Mouse (Mus musculus) cortical plate, adult 2 months (tissue): ENCODE measurements at regions not wholly inside any gene's neighbourhood (a gene's known extent, or its start where the extent isn't known, plus 50 kb on each side); places are given as distances from the start of the nearest gene placed in this dataset.

ENCODE experiments used
- H3K27ac ChIP-seq: fragments of 200-500 bp; 2 replicates; pipeline ENCODE4 v1.5.1; 2012; ENCODE audit warnings: low read length, control low read depth, inconsistent platforms; ENCODE audit not compliant: insufficient read depth
- H3K4me1 ChIP-seq: fragments of 200-500 bp; 2 replicates; pipeline ENCODE4 v1.6.1; 2011; ENCODE audit warnings: low read length; ENCODE audit not compliant: control insufficient read depth, insufficient read depth
- H3K4me3 ChIP-seq: fragments of 200-500 bp; 2 replicates; pipeline ENCODE4 v1.5.1; 2011; ENCODE audit warnings: mild to moderate bottlenecking, low read length, control low read depth; ENCODE audit not compliant: insufficient read depth
- CTCF ChIP-seq: fragments of 200-500 bp; IDR thresholded peaks from 2 replicates; pipeline ENCODE4 v1.5.1; 2011; ENCODE audit warnings: mild to moderate bottlenecking, control low read depth, low read length; ENCODE audit not compliant: insufficient read depth; ENCODE audit errors: extremely low read depth
- POLR2A ChIP-seq: fragments of 200-500 bp; IDR thresholded peaks from 2 replicates; pipeline ENCODE4 v1.6.1; 2011; ENCODE audit warnings: mild to moderate bottlenecking, low read length, control low read depth; ENCODE audit not compliant: insufficient read depth; ENCODE audit errors: extremely low read depth

DNA sequence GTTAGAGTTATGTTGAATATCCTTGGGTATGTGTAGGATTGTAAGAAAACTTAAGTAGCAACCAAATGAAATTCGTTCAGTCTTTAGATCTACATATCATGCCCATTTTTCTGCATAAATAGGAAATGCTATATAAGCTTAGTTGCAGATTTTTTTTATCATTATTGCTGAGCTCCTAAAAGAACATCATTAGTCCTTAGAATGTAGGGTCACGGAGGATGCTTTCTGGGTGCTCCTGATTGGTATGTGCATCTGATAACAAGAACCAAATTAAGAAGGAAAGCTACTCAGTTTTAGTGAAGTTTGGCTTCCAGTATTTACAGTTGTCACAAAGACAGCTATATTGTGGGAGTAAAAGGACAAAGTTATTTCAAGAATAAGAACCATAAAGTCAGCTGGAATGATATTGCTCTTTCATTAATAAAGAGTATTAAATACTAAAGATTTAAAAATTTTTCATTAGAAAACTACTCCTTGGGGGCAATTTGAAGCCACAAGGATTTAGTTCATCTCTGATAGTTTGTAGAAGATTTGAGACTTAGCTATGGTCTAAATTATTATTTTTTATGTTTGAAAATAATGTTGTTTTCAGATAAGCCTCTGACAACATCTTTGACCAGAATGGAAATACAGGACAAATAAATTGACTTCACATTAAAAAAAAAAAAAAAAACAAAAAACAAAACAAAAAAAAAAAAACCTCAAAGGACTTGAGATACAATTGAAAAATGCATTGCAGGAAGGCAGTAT is 65.1 kb upstream of the Cwc22 start:
- Histone ChIP-seq H3K4me3 (no peak overlapping the region), H3K4me1 (no peaks in the 10 kb centered on the region), H3K27ac (no peak overlapping the region)
- TF ChIP-seq POLR2A (no peak), CTCF (no peak)

GRCm38 (mm10) chr2:78010066-78010690 is 64.0 kb upstream of the Cwc22 start:
- Histone ChIP-seq H3K4me1 (no peaks in the 10 kb centered on the region), H3K4me3 (no peak overlapping the region), H3K27ac (no peak overlapping the region)
- TF ChIP-seq CTCF (no peak), POLR2A (no peak)

GRCm38 (mm10) chr2:78008094-78008493 is 61.9 kb upstream of the Cwc22 start:
- H3K4me3 ChIP-seq, result no peak overlapping the region
- no peak overlapping the region for H3K27ac ChIP-seq
- no peak for TF ChIP-seq CTCF
- no peak for TF ChIP-seq POLR2A
- no peaks in the 10 kb centered on the region for H3K4me1 ChIP-seq

DNA sequence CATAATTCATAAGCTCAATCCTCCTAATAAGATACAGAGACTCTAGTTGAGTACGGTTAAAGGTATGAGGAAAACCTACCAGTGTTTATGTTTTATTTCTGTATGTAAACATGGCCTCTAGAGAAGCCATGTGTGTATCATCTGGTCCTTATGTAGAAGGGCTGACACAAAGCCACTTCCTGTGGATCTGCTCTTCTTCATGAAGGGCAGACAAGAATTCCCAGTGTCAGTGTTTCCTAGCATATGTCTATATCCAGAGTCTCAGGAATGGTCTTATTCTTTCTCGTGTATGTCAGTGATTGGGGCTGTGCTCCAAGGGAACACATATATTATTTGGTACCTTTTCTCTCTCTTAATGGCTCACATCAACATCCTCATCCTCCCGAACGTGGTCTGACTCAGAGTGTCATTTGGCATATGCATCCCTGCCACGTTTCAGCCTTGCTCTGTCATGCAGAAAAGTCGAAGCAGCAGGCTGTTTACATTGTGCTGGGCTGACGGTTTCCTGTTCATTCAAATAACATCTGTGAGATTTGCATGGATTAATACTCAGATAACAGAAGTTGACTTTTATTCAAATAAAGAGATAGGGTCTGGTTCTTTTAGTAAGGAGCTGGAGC is 59.3 kb upstream of the Cwc22 start:
- Histone ChIP-seq H3K4me1 (no peaks in the 10 kb centered on the region), H3K4me3 (no peak overlapping the region), H3K27ac (no peak overlapping the region)
- no peak for TF ChIP-seq POLR2A
- TF ChIP-seq CTCF, result no peak

DNA sequence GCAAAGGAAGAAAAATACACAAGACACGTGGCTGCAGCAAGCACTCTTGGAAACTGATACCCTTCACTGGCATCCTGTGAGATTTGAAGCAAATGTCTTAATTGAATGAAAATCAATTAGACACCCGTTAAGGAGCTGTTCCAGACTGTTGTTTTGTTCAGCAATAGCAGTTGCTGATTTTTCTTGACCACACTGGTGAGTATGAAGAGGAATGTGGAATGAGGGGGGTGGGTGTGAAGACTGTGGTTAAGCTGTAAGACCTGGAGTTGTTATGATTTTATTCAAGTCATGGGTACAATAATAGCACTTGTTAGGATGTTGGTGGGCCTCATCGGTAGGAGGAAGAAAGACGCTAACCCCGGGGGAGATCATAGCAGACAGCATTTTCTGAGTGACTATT is 58.3 kb upstream of the Cwc22 start:
- no peak for TF ChIP-seq CTCF
- H3K4me1 ChIP-seq, result no peaks in the 10 kb centered on the region
- H3K27ac ChIP-seq, result no peak overlapping the region
- no peak overlapping the region for H3K4me3 ChIP-seq
